Mouse (Mus musculus): ENCODE measurements at regions not wholly inside any gene's neighbourhood (a gene's known extent, or its start where the extent isn't known, plus 50 kb on each side); places are given as distances from the start of the nearest gene placed in this dataset.

- no peaks in the 10 kb centered on the region for H3K36me3 ChIP-seq (ENCODE audit: control insufficient read depth, insufficient read depth, low read length)
- no peaks in the 10 kb centered on the region for H3K9me3 ChIP-seq (replicated peaks; ENCODE audit: control insufficient read depth, low read length)
- no peak overlapping the region for H3K4me3 ChIP-seq (ENCODE audit: low read depth, low read length)
- 80% methylated on average over 9 of the region's 9 CpGs for WGBS
- no peak overlapping the region for H3K27ac ChIP-seq (ENCODE audit: low read depth, low read length)
- no peaks in the 10 kb centered on the region for H3K27me3 ChIP-seq (replicated peaks; ENCODE audit: control insufficient read depth, insufficient read depth, low read length)
- no peaks in the 10 kb centered on the region for H3K4me1 ChIP-seq (ENCODE audit: control insufficient read depth, insufficient read depth, low read length)
- H3K9ac ChIP-seq (ENCODE audit: low read length): no peak overlapping the region
- peak; percentile 58 for DNase-seq (ENCODE audit: low spot score)
- ATAC-seq: peak; percentile 40; the same call in 1 of the 2 replicates
- no peak overlapping the region for H3K4me2 ChIP-seq (ENCODE audit: low read length)
Observed at GRCm38 (mm10) chr3:46075646-46076045, 372.4 kb downstream of the Pabpc4l start.

GRCm38 (mm10) chr3:46054792-46055191, 393.2 kb downstream of the Pabpc4l start:
- 68% methylated on average over 1 of the region's 1 CpGs for WGBS
- peak; percentile 40; the same call in 1 of the 2 replicates for ATAC-seq
- DNase-seq (ENCODE audit: low spot score): peak; percentile 51

GRCm38 (mm10) chr3:46034068-46034467, 414.0 kb downstream of the Pabpc4l start:
- DNase-seq (ENCODE audit: low spot score): peak; percentile 27
- no peak for ATAC-seq
- H3K4me2 ChIP-seq (ENCODE audit: low read length): no peak overlapping the region

More at GRCm38 (mm10) chr3:46054792-46055191, 393.2 kb downstream of the Pabpc4l start:
- no peaks in the 10 kb centered on the region for H3K9me3 ChIP-seq (replicated peaks; ENCODE audit: control insufficient read depth, low read length)
- H3K4me3 ChIP-seq (ENCODE audit: low read depth, low read length): no peak overlapping the region
- no peak overlapping the region for H3K4me2 ChIP-seq (ENCODE audit: low read length)
- H3K4me1 ChIP-seq (ENCODE audit: control insufficient read depth, insufficient read depth, low read length): no peaks in the 10 kb centered on the region
- no peak overlapping the region for H3K9ac ChIP-seq (ENCODE audit: low read length)
- H3K27ac ChIP-seq (ENCODE audit: low read depth, low read length): no peak overlapping the region
- H3K27me3 ChIP-seq (replicated peaks; ENCODE audit: control insufficient read depth, insufficient read depth, low read length): no peaks in the 10 kb centered on the region
- no peaks in the 10 kb centered on the region for H3K36me3 ChIP-seq (ENCODE audit: control insufficient read depth, insufficient read depth, low read length)

More at GRCm38 (mm10) chr3:46034068-46034467, 414.0 kb downstream of the Pabpc4l start:
- Histone ChIP-seq H3K27me3 (replicated peaks; ENCODE audit: control insufficient read depth, insufficient read depth, low read length) (no peaks in the 10 kb centered on the region), H3K4me1 (ENCODE audit: control insufficient read depth, insufficient read depth, low read length) (no peaks in the 10 kb centered on the region), H3K4me3 (ENCODE audit: low read depth, low read length) (no peak overlapping the region), H3K9me3 (replicated peaks; ENCODE audit: control insufficient read depth, low read length) (no peaks in the 10 kb centered on the region), H3K36me3 (ENCODE audit: control insufficient read depth, insufficient read depth, low read length) (no peaks in the 10 kb centered on the region), H3K27ac (ENCODE audit: low read depth, low read length) (no peak overlapping the region), H3K9ac (ENCODE audit: low read length) (no peak overlapping the region)
- 68% methylated on average over 2 of the region's 2 CpGs for WGBS
